Mouse (Mus musculus) stomach, postnatal 0 days (tissue): ENCODE results near the gene Lmo7. TPM values are rescaled to one million over a fixed set of nuclear protein-coding genes. Genes with fewer than 3 reads are reported as not detected.

Experiments used
- ATAC-seq: fragments of 200-750 bp; cut with Nextera tagmentation; 2 replicates; pipeline ENCODE4 v1.8.0; 2017; ENCODE audit not compliant: low FRiP score, low TSS enrichment
- DNase-seq: peaks from one replicate; pipeline ENCODE4 v3.0.0-alpha.2; 2016; ENCODE audit warnings: low spot score
- H3K27ac ChIP-seq: fragments of 300-500 bp; sonication (generic); replicated peaks from 2 replicates; pipeline ENCODE4 v1.5.1; 2014; ENCODE audit warnings: mild to moderate bottlenecking, control low read depth
- H3K27me3 ChIP-seq: fragments of 300-500 bp; sonication (generic); 2 replicates; pipeline ENCODE4 v1.6.1; 2014; ENCODE audit warnings: low read length; ENCODE audit not compliant: control insufficient read depth, insufficient read depth
- H3K36me3 ChIP-seq: fragments of 300-500 bp; sonication (generic); 2 replicates; pipeline ENCODE4 v1.6.1; 2014; ENCODE audit warnings: low read length, mixed read lengths; ENCODE audit not compliant: control insufficient read depth, insufficient read depth
- H3K4me1 ChIP-seq: fragments of 300-500 bp; sonication (generic); replicated peaks from 2 replicates; pipeline ENCODE4 v1.6.1; 2014; ENCODE audit warnings: antibody characterized with exemption; ENCODE audit not compliant: control insufficient read depth, insufficient read depth
- H3K4me2 ChIP-seq: fragments of 300-500 bp; sonication (generic); replicated peaks from 2 replicates; pipeline ENCODE4 v1.6.1; 2014; ENCODE audit warnings: low read depth, mild to moderate bottlenecking, control low read depth, moderate library complexity
- H3K4me3 ChIP-seq: fragments of 300-500 bp; sonication (generic); 2 replicates; pipeline ENCODE4 v1.5.1; 2014; ENCODE audit warnings: low read depth, low read length, control low read depth
- H3K9ac ChIP-seq: fragments of 300-500 bp; sonication (generic); 2 replicates; pipeline ENCODE4 v1.6.1; 2014; ENCODE audit warnings: mild to moderate bottlenecking, low read length, control low read depth, mixed read lengths
- H3K9me3 ChIP-seq: fragments of 300-500 bp; sonication (generic); 2 replicates; pipeline ENCODE4 v1.6.1; 2016; ENCODE audit warnings: low read length; ENCODE audit not compliant: control insufficient read depth
- CTCF ChIP-seq: IDR thresholded peaks from 2 replicates; pipeline ENCODE4 v1.5.1; 2016; ENCODE audit warnings: antibody characterized with exemption, low read depth, mild to moderate bottlenecking, moderate library complexity
- EP300 ChIP-seq: optimal IDR thresholded peaks from 2 replicates; pipeline ENCODE3; 2016; ENCODE audit warnings: antibody characterized with exemption
- WGBS: fragments of 180-500 bp; shearing (Covaris S2); extraction: QIAGEN DNeasy Blood & Tissue Kit; methylation state at CpG from one replicate; pipeline ENCODE4 v1.1.7; 2014; 5-methylcytosine and 5-hydroxymethylcytosine counted together
- polyA plus RNA-seq: library from polyadenylated mRNA; unstranded; fragments of >200 nt; fragmentation: Nextera tagmentation; extraction: Ambion mirVana; gene quantifications from 2 replicates; pipeline ENCODE4 v1.2.1, GENCODE M21; 2015

Gene Lmo7
- polyA plus RNA-seq, 1 experiment from 2014 or later = 20.4 TPM

DNA sequence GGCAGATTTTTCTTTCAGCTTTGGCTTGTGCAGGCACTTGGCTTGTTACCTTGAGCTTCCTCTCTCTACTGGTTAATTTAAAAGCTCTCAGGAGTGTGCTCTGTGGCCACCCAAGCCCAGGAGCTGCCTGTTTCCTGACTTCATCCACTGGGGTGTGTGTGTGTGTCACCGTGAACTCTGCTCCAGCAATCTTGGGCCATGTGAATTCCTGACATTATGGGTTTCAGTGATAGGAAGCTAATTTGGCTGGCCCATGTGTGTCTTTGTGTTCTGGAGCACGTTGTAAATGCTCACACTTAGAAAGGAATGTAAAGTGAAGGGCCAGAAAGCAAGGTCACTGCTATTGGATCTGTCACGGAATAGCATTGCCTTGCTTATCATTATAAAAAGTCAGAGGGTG lies 143.1 kb downstream of the Lmo7 start:
- WGBS = 56% methylated on average over 3 of the region's 3 CpGs
- H3K9me3 ChIP-seq = no peaks in the 10 kb centered on the region
- H3K36me3 ChIP-seq = no peaks in the 10 kb centered on the region
- peak overlapping the region; percentile 40; the same call in 1 of the 2 replicates for H3K27ac ChIP-seq
- H3K4me2 ChIP-seq = no peak overlapping the region
- H3K4me1 ChIP-seq = no peaks in the 10 kb centered on the region; the same call in none of the 2 replicates
- no peaks in the 10 kb centered on the region for H3K27me3 ChIP-seq
- ATAC-seq (peak; percentile 81), DNase-seq (peak; percentile 50)
- no peak overlapping the region for H3K9ac ChIP-seq
- H3K4me3 ChIP-seq = no peak overlapping the region
- no peak for TF ChIP-seq EP300
- no peak for TF ChIP-seq CTCF

DNA sequence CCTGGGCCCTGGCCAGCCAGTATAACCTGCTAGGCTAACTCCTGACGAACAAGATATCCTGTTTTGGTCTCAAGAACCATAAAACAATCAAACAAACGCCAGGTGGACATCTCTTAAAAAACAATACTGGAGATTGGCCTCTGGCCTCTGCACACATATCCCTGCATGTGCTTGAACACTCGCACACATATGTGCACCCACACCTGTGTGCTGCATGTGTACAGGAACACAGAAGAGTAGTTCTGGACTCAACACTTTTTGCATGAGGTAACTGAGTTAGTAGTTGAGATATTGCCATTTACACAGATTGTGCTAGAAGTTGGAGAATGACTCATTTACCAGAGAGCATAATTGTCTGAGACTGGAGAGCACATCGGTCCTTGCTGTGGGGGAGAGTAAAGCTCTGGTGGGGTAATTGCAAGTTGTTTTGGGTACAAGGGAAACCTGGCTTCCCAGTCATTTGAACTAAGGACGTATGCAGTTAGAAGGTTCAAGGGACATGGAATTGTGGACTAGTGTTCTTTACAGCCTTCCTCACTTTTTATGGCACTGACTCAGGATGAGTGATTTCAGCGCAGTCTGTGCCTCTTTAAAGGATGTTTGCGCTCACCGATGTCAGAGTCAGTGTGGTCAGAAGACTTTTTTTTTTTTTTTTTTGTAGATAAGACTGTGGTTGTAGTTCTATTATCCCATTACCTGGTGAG lies 148.7 kb downstream of the Lmo7 start:
- H3K9me3 ChIP-seq = no peaks in the 10 kb centered on the region
- H3K4me3 ChIP-seq = no peak overlapping the region
- H3K27ac ChIP-seq = no peak overlapping the region
- TF ChIP-seq CTCF (no peak), EP300 (no peak)
- WGBS = 71% methylated on average over 8 of the region's 8 CpGs
- no peak overlapping the region for H3K4me2 ChIP-seq
- ATAC-seq = 0 out of 2 replicates have a peak, but pooled peaks have one; percentile 20
- no peaks in the 10 kb centered on the region for H3K4me1 ChIP-seq
- no peak overlapping the region for H3K9ac ChIP-seq
- H3K36me3 ChIP-seq = no peaks in the 10 kb centered on the region
- H3K27me3 ChIP-seq = no peaks in the 10 kb centered on the region
- DNase-seq = no peak

DNA sequence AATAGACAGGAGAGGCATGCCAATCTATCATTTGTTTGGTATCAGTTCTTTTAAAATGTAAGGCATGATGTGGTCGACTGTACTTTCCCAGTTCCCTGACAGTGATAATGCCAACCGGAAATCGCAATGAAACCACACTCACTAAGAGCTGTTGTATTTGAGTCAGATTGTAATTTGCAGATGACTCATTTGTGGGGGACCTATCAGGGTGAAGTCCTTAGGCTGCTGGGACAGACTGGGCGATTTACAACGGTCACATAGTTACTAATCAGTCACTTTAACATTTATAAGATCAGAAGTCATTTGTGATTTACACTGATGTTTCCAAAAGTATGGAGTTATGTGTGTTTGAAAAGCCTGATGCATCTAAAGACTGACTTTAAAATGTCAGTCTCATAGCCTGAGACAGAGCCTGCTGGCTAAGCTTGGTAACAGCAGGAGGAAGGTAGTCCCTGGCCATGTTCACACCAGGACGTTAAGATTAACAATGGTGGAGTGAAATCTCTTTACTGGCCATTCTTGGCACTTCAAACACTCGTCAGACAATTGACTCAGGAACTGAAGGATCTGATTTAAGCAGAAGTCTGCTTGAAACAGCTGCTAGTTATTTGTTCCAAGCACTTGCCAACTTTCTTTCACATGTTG lies 149.4 kb downstream of the Lmo7 start:
- DNase-seq = no peak
- WGBS = 39% methylated on average over 7 of the region's 7 CpGs

DNA sequence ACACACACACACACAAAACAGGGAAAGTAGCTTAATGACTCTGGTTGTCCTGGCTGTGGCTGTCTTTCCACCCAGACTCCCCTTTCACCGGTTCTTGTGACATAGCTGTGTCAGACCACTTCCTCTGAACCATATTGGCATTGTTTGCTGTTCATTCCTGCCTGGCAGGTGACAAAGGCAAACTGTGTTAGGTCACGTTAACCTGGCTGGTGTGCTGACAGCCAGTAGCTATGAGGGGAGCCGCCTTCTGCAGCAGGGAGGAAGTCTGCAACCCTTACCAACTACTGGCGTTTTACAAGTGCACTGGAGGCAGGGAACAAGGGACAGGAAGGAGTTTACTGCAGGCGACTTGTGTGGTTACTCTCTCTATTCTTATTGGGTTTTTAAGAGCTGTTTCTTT lies 153.2 kb downstream of the Lmo7 start:
- Histone ChIP-seq H3K4me2 (no peak overlapping the region), H3K36me3 (0 out of 2 replicates have a peak, but pooled peaks cover 2% of the 10 kb centered on the region), H3K4me3 (no peak overlapping the region), H3K27me3 (no peaks in the 10 kb centered on the region), H3K27ac (no peak overlapping the region), H3K4me1 (no peaks in the 10 kb centered on the region), H3K9ac (no peak overlapping the region), H3K9me3 (no peaks in the 10 kb centered on the region)
- ATAC-seq (peak; percentile 82), DNase-seq (peak; percentile 81)
- TF ChIP-seq CTCF (no peak), EP300 (no peak)
- WGBS = 31% methylated on average over 5 of the region's 5 CpGs

More for the DNA sequence above, 149.4 kb downstream of the Lmo7 start:
- TF ChIP-seq CTCF = peak; percentile 33; the same call in 1 of the 2 replicates
- no peak for TF ChIP-seq EP300
- no peak overlapping the region for H3K4me2 ChIP-seq
- H3K36me3 ChIP-seq = no peaks in the 10 kb centered on the region
- H3K4me3 ChIP-seq = no peak overlapping the region
- no peaks in the 10 kb centered on the region for H3K4me1 ChIP-seq
- no peaks in the 10 kb centered on the region for H3K27me3 ChIP-seq
- ATAC-seq = peak; percentile 66
- H3K9ac ChIP-seq = no peak overlapping the region
- no peaks in the 10 kb centered on the region for H3K9me3 ChIP-seq
- H3K27ac ChIP-seq = no peak overlapping the region

DNA sequence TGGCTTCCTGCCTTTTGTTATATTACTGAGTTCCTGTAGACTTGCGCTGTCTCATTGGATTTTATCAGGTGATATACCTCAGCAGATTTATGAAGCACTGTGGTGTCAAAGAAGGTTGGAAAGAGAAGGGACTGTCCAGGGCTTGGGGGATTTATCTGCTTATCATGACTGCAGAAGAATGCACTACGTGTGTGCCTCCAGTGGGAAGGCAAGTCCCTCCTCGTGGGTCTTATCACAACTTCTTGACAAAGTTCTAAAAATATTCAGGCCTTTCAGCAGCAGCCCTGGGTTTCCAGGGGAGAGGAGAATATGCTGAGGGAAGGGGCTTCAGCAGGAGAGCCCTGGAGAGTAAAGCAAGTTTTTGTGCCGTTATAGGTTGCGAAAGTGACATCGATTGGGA lies 154.0 kb downstream of the Lmo7 start:
- Histone ChIP-seq H3K27ac (peak overlapping the region; percentile 25; the same call in 1 of the 2 replicates), H3K36me3 (0 out of 2 replicates have a peak, but pooled peaks cover 2% of the 10 kb centered on the region), H3K4me1 (no peaks in the 10 kb centered on the region), H3K9ac (no peak overlapping the region), H3K4me3 (no peak overlapping the region), H3K4me2 (no peak overlapping the region), H3K27me3 (no peaks in the 10 kb centered on the region), H3K9me3 (no peaks in the 10 kb centered on the region)
- TF ChIP-seq EP300 (no peak), CTCF (no peak)
- DNase-seq (no peak), ATAC-seq (no peak)
- 77% methylated on average over 6 of the region's 6 CpGs for WGBS

DNA sequence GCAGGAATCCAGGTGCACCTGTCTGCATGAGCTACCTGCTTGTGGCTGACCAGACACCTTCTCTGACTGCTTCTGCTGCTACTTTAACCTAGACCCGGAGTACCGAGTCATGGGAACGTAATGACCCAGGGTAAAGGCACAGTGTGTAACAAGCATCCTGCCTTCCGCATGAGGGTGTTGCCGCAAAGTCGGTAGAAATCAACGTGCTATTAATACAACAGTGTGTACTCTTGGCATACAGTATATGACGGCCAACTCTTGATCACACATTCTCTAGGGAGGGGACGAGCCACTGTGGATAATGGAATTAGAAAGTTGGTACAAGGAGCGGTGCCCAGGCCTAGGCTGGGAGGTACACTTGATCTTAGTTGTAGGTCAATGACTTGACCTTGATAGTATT lies 156.6 kb downstream of the Lmo7 start:
- WGBS = 77% methylated on average over 10 of the region's 10 CpGs
- DNase-seq (peak; percentile 67), ATAC-seq (peak; percentile 95)
- Histone ChIP-seq H3K36me3 (0 out of 2 replicates have a peak, but pooled peaks cover 2% of the 10 kb centered on the region), H3K4me3 (no peak overlapping the region), H3K4me2 (no peak overlapping the region), H3K4me1 (no peaks in the 10 kb centered on the region), H3K27ac (0 out of 2 replicates have a peak overlapping the region, but pooled peaks have one; percentile 61), H3K27me3 (no peaks in the 10 kb centered on the region), H3K9me3 (no peaks in the 10 kb centered on the region), H3K9ac (no peak overlapping the region)
- TF ChIP-seq CTCF = no peak
- TF ChIP-seq EP300 = no peak
